Mouse (Mus musculus) spleen, adult 2 months (tissue): ENCODE data around the gene Olfr148. TPM values are rescaled to one million over a fixed set of nuclear protein-coding genes. Genes with fewer than 3 reads are reported as not detected.

Experiments
- DNase-seq, 2 experiments: peaks; one replicate each; pipeline versions ENCODE4 v3.0.0 to v3.0.0-alpha.2; 2012 to 2021; ENCODE audit warnings: low spot score in 2 of 2, low read depth in 1 of 2
- H3K27ac ChIP-seq: fragments of 200-500 bp; 2 replicates; pipeline ENCODE4 v1.5.1; 2012; ENCODE audit warnings: low read length, inconsistent platforms; ENCODE audit not compliant: insufficient read depth
- H3K27me3 ChIP-seq: fragments of 200-500 bp; 2 replicates; pipeline ENCODE4 v1.6.1; 2012; ENCODE audit warnings: mild to moderate bottlenecking, moderate library complexity, low read length, inconsistent platforms; ENCODE audit not compliant: control insufficient read depth, insufficient read depth
- H3K36me3 ChIP-seq: fragments of 200-500 bp; 2 replicates; pipeline ENCODE4 v1.6.1; 2012; ENCODE audit warnings: mild to moderate bottlenecking, low read length, inconsistent platforms; ENCODE audit not compliant: control insufficient read depth, insufficient read depth
- H3K4me1 ChIP-seq: fragments of 200-500 bp; 2 replicates; pipeline ENCODE4 v1.6.1; 2011; ENCODE audit warnings: inconsistent platforms; ENCODE audit not compliant: control insufficient read depth, insufficient read depth, insufficient read length
- H3K4me3 ChIP-seq: fragments of 200-500 bp; 2 replicates; pipeline ENCODE4 v1.5.1; 2011; ENCODE audit warnings: mild to moderate bottlenecking, inconsistent platforms; ENCODE audit not compliant: insufficient read depth, insufficient read length; ENCODE audit errors: extremely low read depth
- CTCF ChIP-seq: fragments of 200-500 bp; IDR thresholded peaks from 2 replicates; pipeline ENCODE4 v1.5.1; 2011; ENCODE audit warnings: mild to moderate bottlenecking, inconsistent platforms; ENCODE audit not compliant: insufficient read depth, insufficient read length, insufficient replicate concordance; ENCODE audit errors: extremely low read depth
- POLR2A ChIP-seq: fragments of 200-500 bp; IDR thresholded peaks from 2 replicates; pipeline ENCODE4 v1.6.1; 2011; ENCODE audit warnings: low read depth, low read length, inconsistent platforms
- WGBS: fragments of 180-500 bp; shearing (Covaris S2); methylation state at CpG from one replicate; pipeline ENCODE4 v1.1.7; 2018; 5-methylcytosine and 5-hydroxymethylcytosine counted together
- polyA plus RNA-seq: library from polyadenylated mRNA; depleted of rRNA; stranded (reverse); fragments of >200 nt; gene quantifications from 2 replicates; pipeline ENCODE4 v1.2.3, GENCODE M21; 2012

Gene Olfr148
- polyA plus RNA-seq, 1 experiment, result not detected

DNA sequence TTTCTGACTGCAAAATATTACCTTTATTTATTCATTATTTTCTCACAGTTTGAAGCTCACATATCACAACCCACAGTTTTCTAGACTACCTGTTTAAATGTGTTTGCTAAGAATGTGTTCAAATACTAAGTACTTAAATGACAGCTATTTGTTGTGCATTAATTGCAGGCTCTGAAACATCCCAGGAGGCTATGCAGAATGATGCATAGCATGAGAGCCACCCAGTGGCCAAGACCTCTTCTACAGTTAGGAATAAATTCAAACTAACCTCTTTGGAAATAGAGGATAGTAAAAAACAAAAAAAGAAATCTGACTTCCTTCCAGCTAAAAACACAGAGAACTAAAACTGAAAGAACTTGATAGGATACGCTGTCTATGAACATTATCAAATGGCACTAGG lies 1.5 kb downstream of the Olfr148 start:
- Histone ChIP-seq H3K36me3 (no peaks in the 10 kb centered on the region), H3K4me3 (no peak overlapping the region), H3K27ac (no peak overlapping the region), H3K4me1 (no peaks in the 10 kb centered on the region), H3K27me3 (no peaks in the 10 kb centered on the region)
- 75% methylated on average over 1 of the region's 1 CpGs for WGBS
- TF ChIP-seq POLR2A (no peak), CTCF (no peak)
- DNase-seq, result no peak

DNA sequence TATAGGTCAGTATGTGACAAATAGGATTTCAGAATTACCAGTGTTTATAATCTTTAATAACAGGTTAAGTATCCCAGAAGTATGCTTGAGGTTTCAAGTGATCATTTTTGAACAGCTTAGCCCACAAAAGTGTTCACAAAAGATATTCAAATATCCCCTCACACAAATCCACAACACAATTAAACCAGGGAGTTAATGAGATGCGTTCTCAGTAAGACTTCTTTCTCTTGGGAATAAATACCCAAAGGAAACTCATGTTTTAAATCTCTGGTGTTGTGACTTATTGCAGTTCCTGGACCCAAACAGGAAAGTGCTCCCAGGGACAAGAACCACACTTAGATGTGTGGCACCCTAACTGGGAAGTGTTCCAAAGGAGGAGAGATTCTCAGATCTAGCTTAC lies 10.6 kb downstream of the Olfr148 start, which contains the start of gene Olfr960:
Olfr960 (plus strand) TSS at position 301 of the 400 bp plus-strand sequence.
- H3K4me3 ChIP-seq, result no peak within 1 kb of the TSS
- H3K36me3 ChIP-seq, result no peaks in the 10 kb centered on the region
- no peak for DNase-seq
- H3K4me1 ChIP-seq, result no peaks in the 10 kb centered on the region
- TF ChIP-seq POLR2A, result no peak
- WGBS, result 82% methylated on average over 1 of the region's 1 CpGs
- H3K27ac ChIP-seq, result no peak within 1 kb of the TSS
- no peaks in the 10 kb centered on the region for H3K27me3 ChIP-seq

DNA sequence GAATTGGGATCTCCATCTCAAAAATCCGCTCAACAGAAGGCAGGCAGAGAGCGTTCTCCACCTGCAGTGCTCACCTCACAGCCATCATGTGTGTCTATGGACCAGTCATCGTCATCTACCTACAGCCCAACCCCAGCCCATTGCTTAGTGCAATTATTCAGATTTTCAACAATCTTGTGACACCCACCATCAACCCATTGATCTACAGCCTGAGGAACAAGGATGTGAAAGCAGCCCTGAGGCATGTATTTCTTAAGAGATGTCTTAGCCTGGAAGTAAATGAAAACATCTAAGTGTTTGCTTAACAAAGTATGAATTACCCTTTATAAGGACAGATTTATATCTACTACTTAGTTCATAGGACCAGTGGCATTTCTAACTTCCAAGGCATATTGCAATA lies 13.3 kb downstream of the Olfr148 start:
- H3K4me1 ChIP-seq, result no peaks in the 10 kb centered on the region
- H3K4me3 ChIP-seq, result no peak overlapping the region
- no peaks in the 10 kb centered on the region for H3K36me3 ChIP-seq
- no peak overlapping the region for H3K27ac ChIP-seq
- DNase-seq, result no peak
- H3K27me3 ChIP-seq, result no peaks in the 10 kb centered on the region
- TF ChIP-seq POLR2A, result no peak
- no peak for TF ChIP-seq CTCF
- 93% methylated on average over 3 of the region's 3 CpGs for WGBS

DNA sequence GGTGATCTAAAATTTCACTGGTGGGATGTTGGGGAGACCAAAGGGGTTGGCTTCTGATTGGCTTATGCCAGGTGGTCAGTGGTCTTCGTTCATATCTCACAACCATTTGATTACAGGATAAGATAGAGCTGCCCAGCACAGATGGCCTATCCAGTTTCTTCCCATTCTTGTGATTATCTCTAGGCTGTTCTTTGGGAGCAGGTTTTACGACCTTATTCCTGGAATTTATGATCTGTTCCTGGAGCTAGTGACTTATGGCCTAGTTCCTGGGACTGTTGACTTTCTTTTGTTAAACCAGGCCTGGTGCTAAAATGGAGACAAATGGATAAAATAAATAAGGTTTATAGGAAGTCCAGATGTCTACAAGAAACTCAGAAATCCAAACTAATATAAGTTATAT lies 14.3 kb downstream of the Olfr148 start:
- 50% methylated on average over 2 of the region's 2 CpGs for WGBS
- TF ChIP-seq POLR2A (no peak), CTCF (no peak)
- H3K27me3 ChIP-seq, result no peaks in the 10 kb centered on the region
- H3K36me3 ChIP-seq, result no peaks in the 10 kb centered on the region
- no peak for DNase-seq
- H3K4me3 ChIP-seq, result no peak overlapping the region
- H3K4me1 ChIP-seq, result no peaks in the 10 kb centered on the region
- no peak overlapping the region for H3K27ac ChIP-seq

DNA sequence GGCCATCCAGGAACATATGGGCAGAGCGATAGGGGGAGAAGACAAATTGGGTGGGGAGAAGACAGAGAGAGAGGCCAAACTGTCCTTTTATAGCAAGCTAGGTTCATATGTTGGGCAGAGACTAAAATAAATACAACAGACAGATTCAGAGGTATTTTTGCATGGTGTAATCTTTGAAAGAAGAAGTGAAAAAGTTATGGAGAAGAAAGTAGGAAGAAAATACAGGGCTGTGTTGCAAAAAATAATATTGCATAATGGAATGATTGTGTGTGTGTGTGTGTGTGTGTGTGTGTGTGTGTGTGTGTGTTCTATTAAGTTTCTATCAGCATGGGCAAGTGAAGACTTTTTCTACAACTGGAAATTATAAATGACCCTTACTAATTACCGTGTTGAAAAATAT lies 18.6 kb downstream of the Olfr148 start:
- DNase-seq, result no peak
- no peaks in the 10 kb centered on the region for H3K36me3 ChIP-seq
- no peak overlapping the region for H3K4me3 ChIP-seq
- TF ChIP-seq CTCF (no peak), POLR2A (no peak)
- no peaks in the 10 kb centered on the region for H3K27me3 ChIP-seq
- no peaks in the 10 kb centered on the region for H3K4me1 ChIP-seq
- H3K27ac ChIP-seq, result no peak overlapping the region
- 86% methylated on average over 2 of the region's 2 CpGs for WGBS

DNA sequence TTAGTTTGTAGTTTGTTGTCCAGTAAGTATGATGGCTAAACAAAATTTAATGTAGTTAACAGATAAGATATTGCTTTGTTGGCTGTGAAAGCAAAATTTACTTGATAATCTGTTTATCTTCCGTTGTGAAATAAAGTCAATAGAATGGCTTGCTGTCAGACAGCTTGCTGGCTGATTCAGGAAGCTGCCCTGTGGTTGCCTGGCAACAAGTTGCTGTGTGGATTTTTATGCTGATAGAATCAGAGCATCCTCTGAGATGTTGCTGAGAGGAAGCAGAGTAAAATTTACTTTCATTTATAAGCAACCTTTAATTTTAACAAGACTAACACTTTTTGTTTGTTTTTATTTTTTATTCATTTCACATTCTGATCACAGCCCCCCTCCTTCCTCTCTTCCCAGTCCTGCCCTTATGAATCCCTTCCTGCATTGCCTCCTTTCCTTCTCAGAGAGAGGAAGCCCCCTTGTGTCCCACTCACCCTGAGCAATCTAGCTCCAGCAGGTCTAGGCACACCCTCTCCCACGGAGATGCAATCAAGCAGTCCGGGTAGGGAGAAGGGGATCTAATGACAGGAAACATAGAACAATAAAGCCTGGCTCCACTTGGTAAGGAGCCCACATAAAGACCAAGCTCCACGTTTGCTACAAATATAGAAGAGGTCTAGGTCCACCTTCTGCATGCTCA lies 23.6 kb downstream of the Olfr148 start:
- Histone ChIP-seq H3K4me1 (no peaks in the 10 kb centered on the region), H3K27me3 (no peaks in the 10 kb centered on the region), H3K36me3 (no peaks in the 10 kb centered on the region), H3K27ac (no peak overlapping the region), H3K4me3 (no peak overlapping the region)
- DNase-seq, result no peak
- 11% methylated on average over 4 of the region's 4 CpGs for WGBS
- TF ChIP-seq POLR2A, result no peak
- TF ChIP-seq CTCF, result no peak

DNA sequence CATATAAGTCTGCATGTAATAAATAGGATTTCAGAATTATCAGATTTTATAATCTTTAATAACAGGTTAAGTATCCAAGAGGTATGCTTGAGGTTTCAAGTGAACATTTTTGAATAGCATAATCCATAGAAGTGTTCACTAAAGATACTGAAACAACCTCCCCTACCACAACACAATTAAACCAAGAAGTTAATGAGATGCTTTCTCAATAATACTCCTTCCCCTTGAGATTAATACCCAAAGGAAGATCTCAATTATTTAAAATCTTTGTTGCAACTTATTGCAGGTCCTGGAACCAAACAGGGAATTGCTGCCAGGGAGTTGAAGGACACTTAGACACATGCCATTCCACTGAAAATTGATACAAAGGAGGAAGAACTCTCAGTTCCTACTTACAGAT lies 34.3 kb downstream of the Olfr148 start, which contains the start of gene Olfr961:
Olfr961 (plus strand) TSS at position 301 of the 400 bp plus-strand sequence.
- no peak within 1 kb of the TSS for H3K27ac ChIP-seq
- no peak within 1 kb of the TSS for H3K4me3 ChIP-seq
- TF ChIP-seq POLR2A, result no peak
- no peak for TF ChIP-seq CTCF

More for the DNA sequence above, 34.3 kb downstream of the Olfr148 start, which contains the start of gene Olfr961:
- Histone ChIP-seq H3K36me3 (no peaks in the 10 kb centered on the region), H3K27me3 (no peaks in the 10 kb centered on the region), H3K4me1 (no peaks in the 10 kb centered on the region)
- no peak for DNase-seq
